Mouse (Mus musculus) G1E (cell line): ENCODE data around the gene Dnph1. TPM values are rescaled to one million over a fixed set of nuclear protein-coding genes. Genes with fewer than 3 reads are reported as not detected.
A peak's percentile ranks its signal among the peaks of the same experiment; 100 is the strongest.

ENCODE experiments used
- ATAC-seq: 2 replicates; pipeline ENCODE4 v1.8.0; 2016; ENCODE audit warnings: mild to moderate bottlenecking; ENCODE audit not compliant: insufficient number of reproducible peaks, poor library complexity, low FRiP score, severe bottlenecking; ENCODE audit errors: extremely low read depth
- DNase-seq: peaks from one replicate; pipeline ENCODE4 v3.0.0; 2012; ENCODE audit warnings: low spot score
- H3K27me3 ChIP-seq: 2 replicates; pipeline ENCODE4 v1.6.1; 2012; ENCODE audit warnings: mild to moderate bottlenecking, low read length, inconsistent platforms; ENCODE audit not compliant: insufficient read depth
- H3K36me3 ChIP-seq: replicated peaks from 2 replicates; pipeline ENCODE3; 2012; ENCODE audit warnings: mild to moderate bottlenecking, inconsistent platforms
- H3K4me1 ChIP-seq: 2 replicates; pipeline ENCODE4 v1.6.1; 2012; ENCODE audit warnings: low read depth, low read length, inconsistent platforms, mixed read lengths; ENCODE audit not compliant: insufficient read depth
- H3K4me3 ChIP-seq: 2 replicates; pipeline ENCODE4 v1.5.1; 2012; ENCODE audit warnings: low read depth, mild to moderate bottlenecking, inconsistent platforms, low read length, moderate library complexity, mixed read lengths
- H3K9me3 ChIP-seq: replicated peaks from 2 replicates; pipeline ENCODE4 v1.6.1; 2012; ENCODE audit warnings: inconsistent platforms
- CTCF ChIP-seq: IDR thresholded peaks from 2 replicates; pipeline ENCODE4 v1.5.1; 2012; ENCODE audit warnings: low read depth, low read length, inconsistent platforms, mixed read lengths
- GATA1 ChIP-seq: IDR thresholded peaks from 2 replicates; pipeline ENCODE4 v1.6.1; 2012; ENCODE audit warnings: borderline replicate concordance, low read length, inconsistent platforms, mixed read lengths
- GATA2 ChIP-seq: IDR thresholded peaks from 2 replicates; pipeline ENCODE4 v1.6.1; 2012; ENCODE audit warnings: low read depth, low read length, inconsistent platforms, borderline replicate concordance
- POLR2AphosphoS5 ChIP-seq: IDR thresholded peaks from 2 replicates; pipeline ENCODE4 v1.6.1; 2012; ENCODE audit warnings: low read depth, low read length, inconsistent platforms; ENCODE audit not compliant: insufficient replicate concordance
- TAL1 ChIP-seq: conservative IDR thresholded peaks from 2 replicates; pipeline ENCODE4 v1.6.1; 2012; ENCODE audit warnings: low read depth, low read length, inconsistent platforms, mixed read lengths
- polyA plus RNA-seq: library from polyadenylated mRNA; stranded (reverse); fragments of >175 nt; gene quantifications from 2 replicates; pipeline ENCODE4 v1.2.3, GENCODE M21; 2012
- total RNA-seq, 2 experiments: library from RNA; stranded (forward) in 1 of 2; stranded (reverse) in 1 of 2; fragments of 200-1000 nt in 1 of 2; fragments of >200 nt in 1 of 2; fragmentation: Nextera tagmentation in 1 of 2; gene quantifications; 2 replicates each; pipeline ENCODE4 v1.2.3; 2014 to 2017

Gene Dnph1
- total RNA-seq (2014; fragmentation: Nextera tagmentation) (26.0 and 29.8 TPM in 2 replicates), total RNA-seq (2017) (18.8 and 24.9 TPM in 2 replicates), polyA plus RNA-seq (36.9 and 38.1 TPM in 2 replicates)

DNA sequence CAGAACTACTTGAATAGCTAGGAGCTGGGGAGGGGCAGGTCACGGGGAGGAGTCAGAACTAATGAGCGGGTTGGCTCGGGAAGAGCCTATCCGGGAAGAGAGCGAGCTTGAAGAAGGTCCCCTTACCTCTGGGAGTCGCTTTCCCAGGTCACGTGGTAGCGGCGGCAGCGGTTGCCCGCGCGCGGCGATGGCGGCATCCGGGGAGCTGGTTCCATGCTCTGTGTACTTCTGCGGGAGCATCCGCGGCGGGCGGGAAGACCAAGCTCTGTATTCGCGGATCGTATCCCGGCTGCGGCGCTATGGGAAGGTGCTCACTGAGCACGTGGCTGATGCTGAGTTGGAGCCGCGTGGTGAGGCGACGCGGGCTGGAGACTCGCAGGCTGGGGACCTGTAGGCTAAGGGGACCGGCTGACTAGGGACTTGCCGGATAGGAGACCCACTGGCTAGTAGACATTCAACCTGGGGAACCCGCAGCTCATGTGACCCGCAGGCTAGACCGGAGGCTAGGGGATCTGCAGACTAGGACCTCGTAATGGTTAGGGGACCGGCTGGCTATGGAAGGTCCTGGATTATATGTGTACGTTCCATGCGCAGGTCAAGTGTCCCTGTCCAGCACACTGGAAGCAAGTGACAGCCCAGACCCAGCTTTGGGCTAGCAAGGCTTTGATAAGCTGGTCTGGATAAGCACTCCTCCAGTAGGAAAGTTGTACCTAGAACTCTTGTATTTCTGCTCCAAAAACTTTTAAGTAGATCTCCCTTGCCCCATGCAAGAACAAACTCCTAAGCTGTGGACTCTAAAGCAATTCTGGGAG is at the start of gene Dnph1:
TSS of gene Dnph1 (plus strand) at position 89 of the 812 bp plus-strand sequence.
- Histone ChIP-seq H3K4me3 (peak within 1 kb of the TSS; percentile 97), H3K4me1 (peaks cover 33% of the 10 kb centered on the region), H3K9me3 (no peaks in the 10 kb centered on the region), H3K36me3 (peaks cover 43% of the 10 kb centered on the region), H3K27me3 (peaks cover 17% of the 10 kb centered on the region)
- no peak for TF ChIP-seq GATA2
- no peak for TF ChIP-seq POLR2AphosphoS5
- TF ChIP-seq CTCF = no peak
- no peak for TF ChIP-seq TAL1
- TF ChIP-seq GATA1 = no peak
- ATAC-seq (peak; percentile 97), DNase-seq (peak; percentile 99)

DNA sequence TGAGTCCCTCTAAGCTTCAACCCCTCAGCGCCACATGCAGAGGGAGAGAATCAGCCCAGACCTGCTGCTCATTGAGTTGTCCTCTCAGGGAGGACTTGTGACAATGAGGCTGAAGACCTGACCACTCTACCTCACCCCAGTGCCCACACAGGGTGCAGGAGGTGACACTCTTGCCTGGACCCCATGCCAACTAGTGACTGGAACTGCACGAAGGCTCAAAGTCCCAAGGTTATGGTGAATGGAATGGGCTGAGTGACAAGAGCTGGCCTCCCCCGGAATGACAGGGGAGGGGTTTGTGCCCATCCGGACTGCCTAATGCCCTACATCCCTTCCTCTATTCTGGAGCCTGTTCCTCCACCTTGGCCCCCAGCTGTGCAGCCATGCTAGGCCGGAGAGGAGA is 43.8 kb upstream of the Dnph1 start:
- TF ChIP-seq CTCF = no peak
- no peak for TF ChIP-seq POLR2AphosphoS5
- no peak for TF ChIP-seq TAL1
- no peak for TF ChIP-seq GATA1
- TF ChIP-seq GATA2 = no peak
- Histone ChIP-seq H3K9me3 (no peaks in the 10 kb centered on the region), H3K27me3 (peaks cover 35% of the 10 kb centered on the region), H3K4me3 (no peak overlapping the region), H3K4me1 (no peaks in the 10 kb centered on the region), H3K36me3 (no peaks in the 10 kb centered on the region)
- DNase-seq = no peak
- no peak for ATAC-seq

DNA sequence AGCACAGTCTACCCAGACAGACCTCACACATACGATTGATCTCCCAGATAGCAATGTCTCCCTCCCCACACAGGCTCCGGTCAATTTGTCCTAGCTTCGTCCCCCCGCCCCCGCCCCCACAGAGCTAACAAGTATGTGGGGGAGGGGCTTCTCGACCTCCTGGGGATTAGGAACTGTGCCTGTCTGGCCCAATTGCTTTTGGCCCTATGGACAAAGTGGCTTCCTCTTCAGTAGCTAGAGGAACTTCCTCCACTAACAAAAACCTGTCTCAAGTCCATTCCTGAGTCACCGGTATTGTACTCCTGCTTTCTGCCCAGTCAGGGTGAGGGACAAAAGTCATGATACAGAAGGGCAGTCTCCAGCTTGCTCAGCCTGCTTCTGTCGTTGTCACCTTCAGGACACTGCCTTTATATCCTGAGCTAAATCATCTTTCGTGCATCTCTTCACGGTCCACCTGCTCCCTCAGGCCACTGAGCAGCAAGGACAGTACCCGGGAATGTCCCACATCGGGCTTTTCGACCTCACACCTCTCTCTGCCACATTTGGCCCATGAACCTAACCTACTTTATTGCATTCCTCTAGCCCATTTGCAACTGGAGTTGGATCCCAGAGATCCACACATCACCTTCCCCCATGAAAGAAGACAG is 43.1 kb upstream of the Dnph1 start:
- TF ChIP-seq TAL1 (no peak), POLR2AphosphoS5 (no peak), GATA2 (no peak), GATA1 (no peak), CTCF (no peak)
- no peak for DNase-seq
- ATAC-seq = no peak
- Histone ChIP-seq H3K27me3 (peaks cover 35% of the 10 kb centered on the region), H3K4me3 (no peak overlapping the region), H3K36me3 (no peaks in the 10 kb centered on the region), H3K9me3 (no peaks in the 10 kb centered on the region), H3K4me1 (no peaks in the 10 kb centered on the region)

- Histone ChIP-seq H3K36me3 (no peaks in the 10 kb centered on the region), H3K9me3 (no peaks in the 10 kb centered on the region), H3K4me3 (no peak overlapping the region), H3K27me3 (peaks cover 32% of the 10 kb centered on the region), H3K4me1 (no peaks in the 10 kb centered on the region)
- no peak for DNase-seq
- TF ChIP-seq GATA1 (no peak), GATA2 (no peak), CTCF (no peak), TAL1 (no peak), POLR2AphosphoS5 (no peak)
- ATAC-seq = no peak
Measured at GRCm38 (mm10) chr17:46453970-46454411, 42.5 kb upstream of the Dnph1 start.

GRCm38 (mm10) chr17:46454539-46454938 is 42.0 kb upstream of the Dnph1 start:
- DNase-seq (no peak), ATAC-seq (no peak)
- no peak overlapping the region for H3K4me3 ChIP-seq
- H3K4me1 ChIP-seq = no peaks in the 10 kb centered on the region
- no peaks in the 10 kb centered on the region for H3K36me3 ChIP-seq
- TF ChIP-seq POLR2AphosphoS5 (no peak), GATA2 (no peak), GATA1 (no peak), CTCF (no peak), TAL1 (no peak)
- H3K9me3 ChIP-seq = no peaks in the 10 kb centered on the region
- H3K27me3 ChIP-seq = peaks cover 34% of the 10 kb centered on the region

DNA sequence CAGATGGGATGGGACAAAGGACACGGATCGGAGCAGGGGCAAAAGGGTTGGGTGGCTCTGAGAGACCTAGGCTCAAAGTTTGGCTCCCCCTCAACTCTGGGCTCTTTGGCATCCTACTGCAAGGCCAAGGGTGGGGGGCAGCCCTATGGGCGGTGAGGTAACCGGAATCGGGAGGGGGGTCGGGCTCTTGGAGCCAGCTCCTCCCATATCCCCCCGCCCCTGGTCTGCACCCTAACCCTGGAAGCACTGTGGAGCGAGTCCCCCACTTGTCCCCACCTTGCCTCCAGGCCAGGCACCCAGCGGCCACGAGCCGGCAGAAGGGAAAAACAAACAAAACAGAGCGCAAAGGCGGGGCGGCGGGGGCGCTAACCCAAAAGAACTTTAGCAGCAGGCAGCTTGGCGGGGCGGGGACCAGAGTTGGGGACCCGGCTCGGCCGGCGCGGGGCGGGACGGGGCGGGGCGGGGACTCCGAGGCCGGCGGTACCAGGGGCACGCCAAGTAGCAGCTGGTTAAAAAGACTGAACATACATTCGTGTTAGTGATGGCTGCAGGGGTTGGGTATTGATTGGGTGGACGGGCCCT is 41.3 kb upstream of the Dnph1 start:
- peaks cover 34% of the 10 kb centered on the region for H3K27me3 ChIP-seq
- H3K4me3 ChIP-seq = no peak overlapping the region
- DNase-seq (no peak), ATAC-seq (no peak)
- no peaks in the 10 kb centered on the region for H3K4me1 ChIP-seq
- H3K36me3 ChIP-seq = no peaks in the 10 kb centered on the region
- TF ChIP-seq TAL1 (no peak), GATA2 (no peak), GATA1 (no peak), CTCF (no peak), POLR2AphosphoS5 (no peak)
- H3K9me3 ChIP-seq = no peaks in the 10 kb centered on the region
